Mouse (Mus musculus) intestine, postnatal 0 days (tissue): ENCODE measurements around the gene Plekhg5. TPM values are rescaled to one million over a fixed set of nuclear protein-coding genes. Genes with fewer than 3 reads are reported as not detected.
A peak's percentile ranks its signal among the peaks of the same experiment; 100 is the strongest.

Source experiments
- ATAC-seq: fragments of 200-750 bp; cut with Nextera tagmentation; 2 replicates; pipeline ENCODE4 v1.8.0; 2017; ENCODE audit warnings: mild to moderate bottlenecking, moderate TSS enrichment, moderate library complexity
- H3K27ac ChIP-seq: fragments of 300-500 bp; sonication (generic); 2 replicates; pipeline ENCODE4 v1.5.1; 2014; ENCODE audit warnings: mild to moderate bottlenecking, low read depth, low read length, moderate library complexity
- H3K27me3 ChIP-seq: fragments of 300-500 bp; sonication (generic); replicated peaks from 2 replicates; pipeline ENCODE4 v1.6.1; 2014; ENCODE audit warnings: low read length, mixed read lengths; ENCODE audit not compliant: control insufficient read depth, insufficient read depth
- H3K36me3 ChIP-seq: fragments of 300-500 bp; sonication (generic); 2 replicates; pipeline ENCODE4 v1.6.1; 2014; ENCODE audit warnings: mild to moderate bottlenecking, moderate library complexity; ENCODE audit not compliant: control insufficient read depth, insufficient read depth
- H3K4me1 ChIP-seq: fragments of 300-500 bp; sonication (generic); replicated peaks from 2 replicates; pipeline ENCODE4 v1.6.1; 2014; ENCODE audit warnings: antibody characterized with exemption, low read length, mixed read lengths; ENCODE audit not compliant: control insufficient read depth, insufficient read depth
- H3K4me2 ChIP-seq: fragments of 300-500 bp; sonication (generic); replicated peaks from 2 replicates; pipeline ENCODE4 v1.6.1; 2014; ENCODE audit warnings: low read depth, mild to moderate bottlenecking, moderate library complexity
- H3K4me3 ChIP-seq: fragments of 300-500 bp; sonication (generic); 2 replicates; pipeline ENCODE4 v1.5.1; 2014; ENCODE audit warnings: low read depth, low read length
- H3K9ac ChIP-seq: fragments of 300-500 bp; sonication (generic); 2 replicates; pipeline ENCODE4 v1.6.1; 2014; ENCODE audit warnings: mild to moderate bottlenecking, low read depth, low read length
- H3K9me3 ChIP-seq: fragments of 300-500 bp; sonication (generic); 2 replicates; pipeline ENCODE4 v1.6.1; 2016; ENCODE audit warnings: mixed run types; ENCODE audit not compliant: control insufficient read depth
- CTCF ChIP-seq: sonication (generic); IDR thresholded peaks from 2 replicates; pipeline ENCODE4 v1.5.1; 2016; ENCODE audit warnings: low read depth, mild to moderate bottlenecking, control low read depth, antibody characterized with exemption, moderate library complexity
- WGBS: fragments of 180-500 bp; shearing (Covaris S2); extraction: QIAGEN DNeasy Blood & Tissue Kit; methylation state at CpG from one replicate; pipeline ENCODE4 v1.1.7; 2014; 5-methylcytosine and 5-hydroxymethylcytosine counted together
- polyA plus RNA-seq: library from polyadenylated mRNA; unstranded; fragments of >200 nt; fragmentation: Nextera tagmentation; extraction: Ambion mirVana; gene quantifications from 2 replicates; pipeline ENCODE4 v1.2.1, GENCODE M21; 2015

Gene Plekhg5
- polyA plus RNA-seq, 1 experiment from 2014 or later, result 14.0 TPM

DNA sequence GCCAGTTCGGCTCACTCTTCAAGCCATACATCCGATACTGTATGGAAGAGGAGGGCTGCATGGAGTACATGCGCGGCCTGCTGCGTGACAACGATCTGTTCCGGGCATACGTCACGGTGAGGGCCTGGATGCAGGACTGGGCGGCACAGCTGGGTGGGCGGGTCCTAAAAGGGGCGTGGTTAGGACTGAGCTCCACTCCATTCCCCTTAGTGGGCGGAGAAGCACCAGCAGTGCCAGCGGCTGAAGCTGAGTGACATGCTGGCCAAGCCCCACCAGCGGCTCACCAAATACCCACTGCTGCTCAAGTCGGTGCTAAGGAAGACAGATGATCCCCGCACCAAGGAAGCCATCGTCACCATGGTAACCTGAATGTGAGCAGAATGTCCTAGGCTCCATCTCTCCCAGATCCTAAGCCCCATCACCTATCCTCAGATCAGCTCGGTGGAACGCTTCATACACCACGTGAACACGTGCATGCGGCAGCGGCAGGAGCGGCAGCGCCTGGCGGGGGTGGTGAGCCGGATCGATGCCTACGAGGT lies 35.7 kb downstream of the Plekhg5 start:
- peaks cover 78% of the 10 kb centered on the region for H3K36me3 ChIP-seq
- peak; percentile 91 for ATAC-seq
- 0 out of 2 replicates have a peak, but pooled peaks have one; percentile 1 for TF ChIP-seq CTCF
- H3K9ac ChIP-seq, result no peak overlapping the region
- no peaks in the 10 kb centered on the region for H3K27me3 ChIP-seq
- peak overlapping the region; percentile 36 for H3K4me3 ChIP-seq
- H3K9me3 ChIP-seq, result no peaks in the 10 kb centered on the region
- 22% methylated on average over 30 of the region's 30 CpGs for WGBS
- H3K4me2 ChIP-seq, result peak overlapping the region; percentile 70
- peak overlapping the region; percentile 46 for H3K27ac ChIP-seq
- H3K4me1 ChIP-seq, result no peaks in the 10 kb centered on the region; the same call in 1 of the 2 replicates

DNA sequence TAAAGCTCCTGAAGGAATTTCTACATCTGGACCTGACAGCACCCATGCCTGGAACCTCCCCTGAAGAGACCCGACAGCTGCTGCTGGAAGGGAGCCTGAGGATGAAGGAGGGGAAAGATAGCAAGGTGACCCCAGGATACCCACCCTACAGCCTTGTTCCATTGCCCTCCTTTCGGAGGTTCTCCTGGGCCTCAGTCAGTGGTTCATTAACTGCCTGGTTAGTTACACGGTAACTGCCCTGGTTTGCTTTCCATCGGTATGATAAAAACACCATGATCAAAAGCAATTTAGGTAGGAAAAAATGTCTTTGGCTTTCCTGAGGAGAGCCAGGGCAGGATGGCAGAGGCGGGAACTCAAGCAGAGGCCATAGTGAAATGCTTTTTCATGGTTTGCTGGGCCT lies 36.4 kb downstream of the Plekhg5 start:
- WGBS, result 90% methylated on average over 5 of the region's 5 CpGs

DNA sequence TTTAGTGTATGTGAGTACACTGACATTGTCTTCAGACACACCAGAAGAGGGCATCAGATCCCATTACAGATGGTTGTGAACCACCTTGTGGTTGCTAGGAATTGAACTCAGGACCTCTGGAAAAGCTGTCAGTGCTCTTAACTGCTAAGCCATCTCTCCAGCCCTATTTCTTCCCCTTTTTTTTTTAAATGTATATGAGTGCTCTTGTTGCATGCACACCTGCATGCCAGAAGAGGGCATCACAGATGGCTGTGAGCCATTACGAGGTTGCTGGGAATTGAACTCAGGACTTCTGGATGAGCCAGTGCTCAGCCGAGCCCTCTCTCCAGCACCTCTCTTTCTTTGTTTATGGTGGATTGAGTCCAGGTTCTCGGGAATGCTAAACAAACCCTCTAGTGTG lies 37.2 kb downstream of the Plekhg5 start:
- Histone ChIP-seq H3K9ac (no peak overlapping the region), H3K4me2 (no peak overlapping the region), H3K9me3 (no peaks in the 10 kb centered on the region), H3K4me1 (no peaks in the 10 kb centered on the region; the same call in 1 of the 2 replicates), H3K4me3 (no peak overlapping the region), H3K27ac (no peak overlapping the region), H3K27me3 (no peaks in the 10 kb centered on the region), H3K36me3 (peaks cover 75% of the 10 kb centered on the region)
- ATAC-seq, result no peak
- TF ChIP-seq CTCF, result no peak; the same call in 1 of the 2 replicates
- WGBS, result 71% methylated on average over 3 of the region's 3 CpGs

More for the DNA sequence above, 36.4 kb downstream of the Plekhg5 start:
- Histone ChIP-seq H3K4me1 (no peaks in the 10 kb centered on the region; the same call in 1 of the 2 replicates), H3K36me3 (peaks cover 74% of the 10 kb centered on the region), H3K9ac (no peak overlapping the region), H3K4me3 (no peak overlapping the region), H3K4me2 (no peak overlapping the region), H3K27ac (no peak overlapping the region), H3K9me3 (no peaks in the 10 kb centered on the region), H3K27me3 (no peaks in the 10 kb centered on the region)
- no peak for ATAC-seq
- TF ChIP-seq CTCF, result no peak

DNA sequence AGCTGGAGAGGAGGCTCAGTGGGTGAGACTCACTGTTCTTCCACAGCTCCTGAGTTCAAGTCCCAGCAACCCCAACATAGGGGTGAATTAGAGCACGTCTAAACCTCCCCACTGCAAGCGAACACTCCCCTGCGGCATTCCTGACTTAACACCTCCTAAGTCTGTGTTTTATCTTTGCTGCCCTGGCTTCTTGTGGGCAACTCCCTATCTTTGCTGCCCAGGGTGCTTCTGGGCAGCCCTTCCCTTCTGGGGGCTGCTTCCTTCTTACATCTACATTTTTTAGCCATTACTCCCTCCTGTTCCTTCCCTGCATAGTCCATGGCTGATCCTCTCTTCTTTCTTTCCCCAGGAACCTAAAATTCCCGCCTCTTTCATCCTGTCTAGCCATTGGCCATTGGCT lies 38.4 kb downstream of the Plekhg5 start:
- Histone ChIP-seq H3K36me3 (peaks cover 77% of the 10 kb centered on the region), H3K27me3 (no peaks in the 10 kb centered on the region; the same call in 1 of the 2 replicates), H3K27ac (no peak overlapping the region), H3K9ac (no peak overlapping the region), H3K9me3 (no peaks in the 10 kb centered on the region), H3K4me3 (no peak overlapping the region), H3K4me2 (no peak overlapping the region), H3K4me1 (no peaks in the 10 kb centered on the region; the same call in 1 of the 2 replicates)
- WGBS, result 90% methylated on average over 4 of the region's 4 CpGs
- TF ChIP-seq CTCF, result no peak
- no peak for ATAC-seq

DNA sequence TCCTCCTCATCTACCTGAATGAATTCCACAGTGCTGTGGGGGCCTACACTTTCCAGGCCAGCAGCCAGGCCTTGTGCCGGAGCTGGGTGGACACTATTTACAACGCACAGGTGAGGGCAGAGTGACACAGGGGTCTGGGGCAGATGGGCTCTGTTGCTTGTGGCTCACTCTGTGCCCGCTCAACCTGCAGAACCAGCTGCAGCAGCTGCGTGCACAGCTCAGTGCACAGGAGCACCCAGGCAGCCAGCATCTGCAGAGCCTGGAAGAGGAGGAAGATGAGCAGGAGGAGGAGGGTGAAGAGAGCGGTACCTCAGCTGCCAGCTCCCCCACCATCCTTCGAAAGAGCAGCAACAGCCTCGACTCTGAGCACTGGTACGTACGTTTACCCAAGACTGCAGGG lies 40.0 kb downstream of the Plekhg5 start:
- Histone ChIP-seq H3K9me3 (no peaks in the 10 kb centered on the region), H3K4me1 (no peaks in the 10 kb centered on the region; the same call in 1 of the 2 replicates), H3K4me2 (no peak overlapping the region), H3K9ac (no peak overlapping the region), H3K27me3 (peaks cover 5% of the 10 kb centered on the region; the same call in 1 of the 2 replicates), H3K4me3 (no peak overlapping the region), H3K27ac (no peak overlapping the region), H3K36me3 (peaks cover 63% of the 10 kb centered on the region)
- no peak for TF ChIP-seq CTCF
- no peak for ATAC-seq
- 70% methylated on average over 9 of the region's 9 CpGs for WGBS

DNA sequence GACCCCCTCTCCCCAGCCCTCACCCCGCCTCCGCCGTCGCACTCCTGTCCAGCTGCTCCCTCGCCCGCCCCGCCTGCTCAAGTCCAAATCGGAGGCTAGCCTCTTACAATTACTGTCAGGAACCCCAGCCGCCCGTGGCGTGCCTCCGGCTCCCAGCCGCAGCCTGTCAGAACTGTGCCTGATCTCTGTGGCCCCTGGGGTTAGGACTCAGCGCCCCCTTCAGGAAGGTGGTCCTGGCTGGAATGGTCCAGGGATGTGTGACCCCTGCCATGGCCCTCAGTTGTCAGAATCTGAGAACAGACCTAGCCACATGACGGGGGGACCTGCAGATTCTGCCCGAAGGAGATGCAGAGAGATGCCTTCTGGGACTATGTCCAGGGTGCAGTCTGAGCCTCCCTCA lies 41.8 kb downstream of the Plekhg5 start:
- no peak overlapping the region for H3K9ac ChIP-seq
- H3K4me2 ChIP-seq, result no peak overlapping the region
- no peak for ATAC-seq
- H3K27me3 ChIP-seq, result peaks cover 22% of the 10 kb centered on the region
- 84% methylated on average over 16 of the region's 16 CpGs for WGBS
- peak; percentile 30; the same call in 1 of the 2 replicates for TF ChIP-seq CTCF
- H3K36me3 ChIP-seq, result peaks cover 55% of the 10 kb centered on the region
- no peaks in the 10 kb centered on the region for H3K4me1 ChIP-seq
- no peak overlapping the region for H3K27ac ChIP-seq
- no peaks in the 10 kb centered on the region for H3K9me3 ChIP-seq
- no peak overlapping the region for H3K4me3 ChIP-seq
